Mouse (Mus musculus): Measurements from ENCODE around the gene Shank2. TPM values are rescaled to one million over a fixed set of nuclear protein-coding genes. Genes with fewer than 3 reads are reported as not detected.

Shank2 gene
- polyA plus RNA-seq, 1 experiment from 2014 or later: 2.1 TPM

- Histone ChIP-seq H3K9ac (ENCODE audit: low read length) (no peak overlapping the region), H3K36me3 (ENCODE audit: control insufficient read depth, insufficient read depth, low read length) (no peaks in the 10 kb centered on the region), H3K27me3 (ENCODE audit: control insufficient read depth, insufficient read depth, low read length) (no peaks in the 10 kb centered on the region), H3K4me2 (ENCODE audit: low read depth) (no peak overlapping the region), H3K4me1 (ENCODE audit: control insufficient read depth, insufficient read depth, low read length) (no peaks in the 10 kb centered on the region), H3K4me3 (ENCODE audit: low read depth, low read length) (no peak overlapping the region), H3K9me3 (ENCODE audit: control insufficient read depth, low read length) (no peaks in the 10 kb centered on the region), H3K27ac (ENCODE audit: low read depth, low read length) (no peak overlapping the region)
- 65% methylated on average over 4 of the region's 4 CpGs for WGBS
- DNase-seq (ENCODE audit: low spot score) (no peak), ATAC-seq (ENCODE audit: insufficient read depth, low FRiP score, low TSS enrichment) (no peak)
These were observed 400.8 kb downstream of the Shank2 start for GRCm38 (mm10) chr7:144402492-144402891.

GRCm38 (mm10) chr7:144407675-144408074 is 405.9 kb downstream of the Shank2 start:
- Histone ChIP-seq H3K4me3 (ENCODE audit: low read depth, low read length) (no peak overlapping the region), H3K4me1 (ENCODE audit: control insufficient read depth, insufficient read depth, low read length) (0 out of 2 replicates have a peak, but pooled peaks cover 3% of the 10 kb centered on the region), H3K27ac (ENCODE audit: low read depth, low read length) (no peak overlapping the region), H3K27me3 (ENCODE audit: control insufficient read depth, insufficient read depth, low read length) (no peaks in the 10 kb centered on the region), H3K4me2 (ENCODE audit: low read depth) (no peak overlapping the region), H3K9me3 (ENCODE audit: control insufficient read depth, low read length) (no peaks in the 10 kb centered on the region), H3K36me3 (ENCODE audit: control insufficient read depth, insufficient read depth, low read length) (no peaks in the 10 kb centered on the region), H3K9ac (ENCODE audit: low read length) (no peak overlapping the region)
- no peak for DNase-seq (ENCODE audit: low spot score)
- WGBS: 76% methylated on average over 4 of the region's 4 CpGs
- ATAC-seq (ENCODE audit: insufficient read depth, low FRiP score, low TSS enrichment): no peak

- Histone ChIP-seq H3K4me3 (ENCODE audit: low read depth, low read length) (no peak overlapping the region), H3K9me3 (ENCODE audit: control insufficient read depth, low read length) (no peaks in the 10 kb centered on the region), H3K27me3 (ENCODE audit: control insufficient read depth, insufficient read depth, low read length) (no peaks in the 10 kb centered on the region), H3K4me1 (ENCODE audit: control insufficient read depth, insufficient read depth, low read length) (0 out of 2 replicates have a peak, but pooled peaks cover 3% of the 10 kb centered on the region), H3K9ac (ENCODE audit: low read length) (no peak overlapping the region), H3K4me2 (ENCODE audit: low read depth) (no peak overlapping the region), H3K36me3 (ENCODE audit: control insufficient read depth, insufficient read depth, low read length) (no peaks in the 10 kb centered on the region), H3K27ac (ENCODE audit: low read depth, low read length) (no peak overlapping the region)
- 87% methylated on average over 2 of the region's 2 CpGs for WGBS
- DNase-seq (ENCODE audit: low spot score) (no peak), ATAC-seq (ENCODE audit: insufficient read depth, low FRiP score, low TSS enrichment) (no peak)
These were observed 406.8 kb downstream of the Shank2 start for GRCm38 (mm10) chr7:144408464-144409000.

GRCm38 (mm10) chr7:144409682-144410081 is 408.0 kb downstream of the Shank2 start:
- no peak for ATAC-seq (ENCODE audit: insufficient read depth, low FRiP score, low TSS enrichment)

GRCm38 (mm10) chr7:144411967-144412906 is 410.5 kb downstream of the Shank2 start:
- Histone ChIP-seq H3K4me1 (ENCODE audit: control insufficient read depth, insufficient read depth, low read length) (0 out of 2 replicates have a peak, but pooled peaks cover 3% of the 10 kb centered on the region), H3K9me3 (ENCODE audit: control insufficient read depth, low read length) (no peaks in the 10 kb centered on the region), H3K9ac (ENCODE audit: low read length) (no peak overlapping the region), H3K27ac (ENCODE audit: low read depth, low read length) (no peak overlapping the region), H3K27me3 (ENCODE audit: control insufficient read depth, insufficient read depth, low read length) (no peaks in the 10 kb centered on the region), H3K36me3 (ENCODE audit: control insufficient read depth, insufficient read depth, low read length) (no peaks in the 10 kb centered on the region), H3K4me2 (ENCODE audit: low read depth) (no peak overlapping the region), H3K4me3 (ENCODE audit: low read depth, low read length) (no peak overlapping the region)
- DNase-seq (ENCODE audit: low spot score) (peak; percentile 23), ATAC-seq (ENCODE audit: insufficient read depth, low FRiP score, low TSS enrichment) (no peak)
- 59% methylated on average over 22 of the region's 22 CpGs for WGBS

More at GRCm38 (mm10) chr7:144409682-144410081, 408.0 kb downstream of the Shank2 start:
- H3K27me3 ChIP-seq (ENCODE audit: control insufficient read depth, insufficient read depth, low read length): no peaks in the 10 kb centered on the region
- H3K36me3 ChIP-seq (ENCODE audit: control insufficient read depth, insufficient read depth, low read length): no peaks in the 10 kb centered on the region
- no peak for DNase-seq (ENCODE audit: low spot score)
- H3K4me1 ChIP-seq (ENCODE audit: control insufficient read depth, insufficient read depth, low read length): 0 out of 2 replicates have a peak, but pooled peaks cover 3% of the 10 kb centered on the region
- no peak overlapping the region for H3K27ac ChIP-seq (ENCODE audit: low read depth, low read length)
- no peak overlapping the region for H3K9ac ChIP-seq (ENCODE audit: low read length)
- no peak overlapping the region for H3K4me2 ChIP-seq (ENCODE audit: low read depth)
- H3K4me3 ChIP-seq (ENCODE audit: low read depth, low read length): no peak overlapping the region
- WGBS: 79% methylated on average over 18 of the region's 18 CpGs
- no peaks in the 10 kb centered on the region for H3K9me3 ChIP-seq (ENCODE audit: control insufficient read depth, low read length)

GRCm38 (mm10) chr7:144414632-144415031 is 412.9 kb downstream of the Shank2 start:
- 87% methylated on average over 5 of the region's 5 CpGs for WGBS
- H3K27ac ChIP-seq (ENCODE audit: low read depth, low read length): no peak overlapping the region
- no peak overlapping the region for H3K4me3 ChIP-seq (ENCODE audit: low read depth, low read length)
- DNase-seq (ENCODE audit: low spot score): no peak
- no peaks in the 10 kb centered on the region for H3K9me3 ChIP-seq (ENCODE audit: control insufficient read depth, low read length)
- peaks cover 7% of the 10 kb centered on the region; the same call in 1 of the 2 replicates for H3K4me1 ChIP-seq (ENCODE audit: control insufficient read depth, insufficient read depth, low read length)
- H3K4me2 ChIP-seq (ENCODE audit: low read depth): no peak overlapping the region
- no peak overlapping the region for H3K9ac ChIP-seq (ENCODE audit: low read length)
- no peaks in the 10 kb centered on the region for H3K27me3 ChIP-seq (ENCODE audit: control insufficient read depth, insufficient read depth, low read length)
- ATAC-seq (ENCODE audit: insufficient read depth, low FRiP score, low TSS enrichment): no peak
- no peaks in the 10 kb centered on the region for H3K36me3 ChIP-seq (ENCODE audit: control insufficient read depth, insufficient read depth, low read length)

- DNase-seq (ENCODE audit: low spot score): no peak
- Histone ChIP-seq H3K27me3 (ENCODE audit: control insufficient read depth, insufficient read depth, low read length) (no peaks in the 10 kb centered on the region), H3K4me2 (ENCODE audit: low read depth) (no peak overlapping the region), H3K4me3 (ENCODE audit: low read depth, low read length) (no peak overlapping the region), H3K9me3 (ENCODE audit: control insufficient read depth, low read length) (no peaks in the 10 kb centered on the region), H3K27ac (ENCODE audit: low read depth, low read length) (no peak overlapping the region), H3K36me3 (ENCODE audit: control insufficient read depth, insufficient read depth, low read length) (no peaks in the 10 kb centered on the region), H3K4me1 (ENCODE audit: control insufficient read depth, insufficient read depth, low read length) (peaks cover 10% of the 10 kb centered on the region; the same call in 1 of the 2 replicates), H3K9ac (ENCODE audit: low read length) (no peak overlapping the region)
- no peak for ATAC-seq (ENCODE audit: insufficient read depth, low FRiP score, low TSS enrichment)
- 83% methylated on average over 4 of the region's 4 CpGs for WGBS
These were observed 414.1 kb downstream of the Shank2 start for GRCm38 (mm10) chr7:144415795-144416194.

GRCm38 (mm10) chr7:144417234-144417633 is 415.5 kb downstream of the Shank2 start:
- Histone ChIP-seq H3K4me1 (ENCODE audit: control insufficient read depth, insufficient read depth, low read length) (peaks cover 8% of the 10 kb centered on the region; the same call in 1 of the 2 replicates), H3K27ac (ENCODE audit: low read depth, low read length) (no peak overlapping the region), H3K36me3 (ENCODE audit: control insufficient read depth, insufficient read depth, low read length) (no peaks in the 10 kb centered on the region), H3K4me2 (ENCODE audit: low read depth) (no peak overlapping the region), H3K4me3 (ENCODE audit: low read depth, low read length) (no peak overlapping the region), H3K9ac (ENCODE audit: low read length) (no peak overlapping the region), H3K9me3 (ENCODE audit: control insufficient read depth, low read length) (no peaks in the 10 kb centered on the region), H3K27me3 (ENCODE audit: control insufficient read depth, insufficient read depth, low read length) (no peaks in the 10 kb centered on the region)
- ATAC-seq (ENCODE audit: insufficient read depth, low FRiP score, low TSS enrichment) (no peak), DNase-seq (ENCODE audit: low spot score) (no peak)
- 76% methylated on average over 2 of the region's 2 CpGs for WGBS

Measured in neural tube, embryonic 11.5 days (tissue).